Mouse (Mus musculus) heart, embryonic 15.5 days (tissue): ENCODE measurements around the gene Wwp2. TPM values are rescaled to one million over a fixed set of nuclear protein-coding genes. Genes with fewer than 3 reads are reported as not detected.

Source experiments
- ATAC-seq: fragments of 200-750 bp; cut with Nextera tagmentation; replicated peaks from 2 replicates; pipeline ENCODE4 v1.8.0; 2017; ENCODE audit warnings: low read depth, moderate TSS enrichment; ENCODE audit not compliant: insufficient number of reproducible peaks, insufficient read depth, low FRiP score
- H3K27ac ChIP-seq: fragments of 300-500 bp; sonication (generic); 2 replicates; pipeline ENCODE4 v1.5.1; 2015; ENCODE audit warnings: mild to moderate bottlenecking, inconsistent platforms
- H3K27me3 ChIP-seq: fragments of 300-500 bp; sonication (generic); 2 replicates; pipeline ENCODE4 v1.6.1; 2015; ENCODE audit warnings: inconsistent platforms
- H3K36me3 ChIP-seq: fragments of 300-500 bp; sonication (generic); 2 replicates; pipeline ENCODE4 v1.6.1; 2015; ENCODE audit warnings: mild to moderate bottlenecking, inconsistent platforms
- H3K4me1 ChIP-seq: fragments of 300-500 bp; sonication (generic); replicated peaks from 2 replicates; pipeline ENCODE4 v1.6.1; 2015; ENCODE audit warnings: inconsistent platforms
- H3K4me2 ChIP-seq: fragments of 300-500 bp; sonication (generic); 2 replicates; pipeline ENCODE4 v1.6.1; 2015; ENCODE audit warnings: inconsistent platforms, mild to moderate bottlenecking, moderate library complexity
- H3K4me3 ChIP-seq: fragments of 300-500 bp; sonication (generic); 2 replicates; pipeline ENCODE4 v1.5.1; 2015; ENCODE audit warnings: mild to moderate bottlenecking, inconsistent platforms
- H3K9ac ChIP-seq: fragments of 300-500 bp; sonication (generic); 2 replicates; pipeline ENCODE4 v1.6.1; 2015; ENCODE audit warnings: mild to moderate bottlenecking, inconsistent platforms
- H3K9me3 ChIP-seq: fragments of 300-500 bp; sonication (generic); replicated peaks from 2 replicates; pipeline ENCODE4 v1.6.1; 2016; ENCODE audit warnings: inconsistent platforms
- WGBS: fragments of 180-500 bp; shearing (Covaris S2); methylation state at CpG from one replicate; pipeline ENCODE4 v1.1.7; 2015; ENCODE audit warnings: mixed read lengths; 5-methylcytosine and 5-hydroxymethylcytosine counted together
- polyA plus RNA-seq: library from polyadenylated mRNA; unstranded; fragments of >200 nt; fragmentation: Nextera tagmentation; extraction: Ambion mirVana; gene quantifications from 2 replicates; pipeline ENCODE4 v1.2.1, GENCODE M21; 2015

The Wwp2 gene
- polyA plus RNA-seq, 1 experiment from 2014 or later, result 27.5 TPM

- ATAC-seq, result no peak
- Histone ChIP-seq H3K27ac (no peak overlapping the region), H3K9me3 (no peaks in the 10 kb centered on the region), H3K9ac (peak overlapping the region; percentile 92; the same call in 1 of the 2 replicates), H3K4me2 (peak overlapping the region; percentile 75), H3K4me1 (peaks cover 14% of the 10 kb centered on the region), H3K4me3 (peak overlapping the region; percentile 88), H3K36me3 (no peaks in the 10 kb centered on the region), H3K27me3 (no peaks in the 10 kb centered on the region)
- 30% methylated on average over 11 of the region's 11 CpGs for WGBS
Measured at GRCm38 (mm10) chr8:107435421-107435961, 674 bp upstream of the Wwp2 start.

- Histone ChIP-seq H3K9ac (peak overlapping the region; percentile 92), H3K36me3 (no peaks in the 10 kb centered on the region), H3K4me2 (peak overlapping the region; percentile 75), H3K4me3 (peak overlapping the region; percentile 88), H3K9me3 (no peaks in the 10 kb centered on the region), H3K27ac (peak overlapping the region; percentile 85), H3K4me1 (peaks cover 14% of the 10 kb centered on the region), H3K27me3 (no peaks in the 10 kb centered on the region)
- ATAC-seq, result peak; percentile 20
- 4% methylated on average over 16 of the region's 16 CpGs for WGBS
Measured at GRCm38 (mm10) chr8:107436841-107437421, 766 bp downstream of the Wwp2 start.

- WGBS, result 87% methylated on average over 2 of the region's 2 CpGs
- Histone ChIP-seq H3K27me3 (no peaks in the 10 kb centered on the region), H3K27ac (no peak overlapping the region), H3K4me2 (no peak overlapping the region), H3K4me3 (no peak overlapping the region), H3K9me3 (no peaks in the 10 kb centered on the region), H3K36me3 (no peaks in the 10 kb centered on the region), H3K4me1 (peaks cover 14% of the 10 kb centered on the region), H3K9ac (no peak overlapping the region)
- no peak for ATAC-seq
Measured at GRCm38 (mm10) chr8:107437711-107438110, 1.5 kb downstream of the Wwp2 start.

- H3K9me3 ChIP-seq, result no peaks in the 10 kb centered on the region
- H3K4me2 ChIP-seq, result no peak overlapping the region
- H3K4me3 ChIP-seq, result no peak overlapping the region
- no peaks in the 10 kb centered on the region for H3K27me3 ChIP-seq
- peaks cover 20% of the 10 kb centered on the region for H3K4me1 ChIP-seq
- H3K36me3 ChIP-seq, result no peaks in the 10 kb centered on the region
- ATAC-seq, result no peak
- 81% methylated on average over 3 of the region's 3 CpGs for WGBS
- H3K9ac ChIP-seq, result no peak overlapping the region
- no peak overlapping the region for H3K27ac ChIP-seq
Measured at GRCm38 (mm10) chr8:107439880-107440625, 3.9 kb downstream of the Wwp2 start.

- WGBS, result 52% methylated on average over 3 of the region's 3 CpGs
- peak overlapping the region; percentile 39; the same call in 1 of the 2 replicates for H3K27ac ChIP-seq
- H3K36me3 ChIP-seq, result no peaks in the 10 kb centered on the region
- no peak for ATAC-seq
- no peaks in the 10 kb centered on the region for H3K27me3 ChIP-seq
- H3K4me1 ChIP-seq, result peaks cover 12% of the 10 kb centered on the region
- H3K4me2 ChIP-seq, result no peak overlapping the region
- no peaks in the 10 kb centered on the region for H3K9me3 ChIP-seq
- no peak overlapping the region for H3K9ac ChIP-seq
- H3K4me3 ChIP-seq, result no peak overlapping the region
Measured at GRCm38 (mm10) chr8:107444626-107445025, 8.5 kb downstream of the Wwp2 start.

- H3K4me1 ChIP-seq, result peaks cover 13% of the 10 kb centered on the region
- no peak overlapping the region for H3K9ac ChIP-seq
- H3K9me3 ChIP-seq, result no peaks in the 10 kb centered on the region
- H3K36me3 ChIP-seq, result no peaks in the 10 kb centered on the region
- no peak for ATAC-seq
- H3K4me2 ChIP-seq, result no peak overlapping the region
- H3K4me3 ChIP-seq, result no peak overlapping the region
- no peak overlapping the region for H3K27ac ChIP-seq
- no peaks in the 10 kb centered on the region for H3K27me3 ChIP-seq
Measured at GRCm38 (mm10) chr8:107447713-107448112, 11.5 kb downstream of the Wwp2 start.

GRCm38 (mm10) chr8:107448382-107448889 lies 12.3 kb downstream of the Wwp2 start:
- Histone ChIP-seq H3K27me3 (no peaks in the 10 kb centered on the region), H3K36me3 (peaks cover under 1% of the 10 kb centered on the region; the same call in 1 of the 2 replicates), H3K4me2 (no peak overlapping the region), H3K4me1 (peaks cover 10% of the 10 kb centered on the region), H3K4me3 (no peak overlapping the region), H3K27ac (no peak overlapping the region), H3K9ac (no peak overlapping the region), H3K9me3 (no peaks in the 10 kb centered on the region)
- ATAC-seq, result no peak
- 81% methylated on average over 4 of the region's 4 CpGs for WGBS

- Histone ChIP-seq H3K27ac (no peak overlapping the region), H3K4me2 (no peak overlapping the region), H3K36me3 (peaks cover 5% of the 10 kb centered on the region; the same call in 1 of the 2 replicates), H3K4me3 (no peak overlapping the region), H3K27me3 (no peaks in the 10 kb centered on the region), H3K4me1 (peaks cover 10% of the 10 kb centered on the region), H3K9me3 (no peaks in the 10 kb centered on the region), H3K9ac (no peak overlapping the region)
- WGBS, result 58% methylated on average over 8 of the region's 8 CpGs
- no peak for ATAC-seq
Measured at GRCm38 (mm10) chr8:107449130-107449529, 13.0 kb downstream of the Wwp2 start.

GRCm38 (mm10) chr8:107449655-107450054 lies 13.5 kb downstream of the Wwp2 start:
- H3K9ac ChIP-seq, result no peak overlapping the region
- H3K27ac ChIP-seq, result no peak overlapping the region
- no peaks in the 10 kb centered on the region for H3K27me3 ChIP-seq
- no peak for ATAC-seq
- H3K36me3 ChIP-seq, result peaks cover 5% of the 10 kb centered on the region; the same call in 1 of the 2 replicates
- peaks cover 7% of the 10 kb centered on the region for H3K4me1 ChIP-seq
- H3K4me3 ChIP-seq, result no peak overlapping the region
- 67% methylated on average over 6 of the region's 6 CpGs for WGBS
- H3K4me2 ChIP-seq, result no peak overlapping the region
- no peaks in the 10 kb centered on the region for H3K9me3 ChIP-seq

GRCm38 (mm10) chr8:107451414-107452066 lies 15.4 kb downstream of the Wwp2 start:
- Histone ChIP-seq H3K27ac (no peak overlapping the region), H3K9ac (no peak overlapping the region), H3K27me3 (no peaks in the 10 kb centered on the region), H3K4me3 (no peak overlapping the region), H3K4me2 (no peak overlapping the region), H3K4me1 (peaks cover 7% of the 10 kb centered on the region), H3K9me3 (no peaks in the 10 kb centered on the region), H3K36me3 (peaks cover 5% of the 10 kb centered on the region; the same call in 1 of the 2 replicates)
- ATAC-seq, result no peak
- WGBS, result 81% methylated on average over 13 of the region's 13 CpGs

- Histone ChIP-seq H3K4me2 (no peak overlapping the region), H3K4me3 (no peak overlapping the region), H3K27me3 (no peaks in the 10 kb centered on the region), H3K4me1 (peaks cover 7% of the 10 kb centered on the region), H3K9me3 (no peaks in the 10 kb centered on the region), H3K36me3 (peaks cover 9% of the 10 kb centered on the region; the same call in 1 of the 2 replicates), H3K9ac (no peak overlapping the region), H3K27ac (no peak overlapping the region)
- ATAC-seq, result no peak
- 93% methylated on average over 11 of the region's 11 CpGs for WGBS
Measured at GRCm38 (mm10) chr8:107453386-107453785, 17.2 kb downstream of the Wwp2 start.
